In the genomic region with DNA sequence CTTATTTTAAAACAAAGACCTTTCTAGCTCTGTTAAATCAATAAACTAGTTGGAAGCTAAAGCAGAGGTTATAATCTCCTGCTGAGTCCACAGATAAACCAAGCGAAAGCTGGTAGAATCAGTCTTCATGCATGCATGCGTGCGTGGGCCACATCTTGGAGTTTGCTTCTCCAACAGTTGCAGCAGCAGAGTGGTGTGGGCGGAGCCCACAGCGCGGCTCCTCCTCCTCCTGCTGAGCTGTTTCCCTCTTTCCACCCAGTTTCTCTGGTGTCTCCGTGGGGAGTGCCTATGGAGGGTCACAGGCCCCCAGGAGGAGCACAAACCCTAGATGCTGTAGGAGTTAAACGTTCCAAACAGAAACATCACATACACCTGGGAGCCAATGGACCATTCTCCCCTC, we compare ENCODE assay signal across 14 mouse cellular contexts. TPM values are rescaled to one million over a fixed set of nuclear protein-coding genes. Genes with fewer than 3 reads are reported as not detected.
DNase-seq lines count a peak whose midpoint lies in the region; ATAC-seq and TF ChIP-seq lines count a peak whose summit lies in the region.
"Had no signal": no experiment of that assay in that cellular context is flagged by ENCODE, and none has a peak within 500 bp of the region (broad histone marks: within the 10 kb centered on the region; RNA-seq: fewer than 3 reads in every experiment).

No protein-coding gene starts in this region.

- no peak for TF ChIP-seq POLR2A in MEL (IDR thresholded peaks at IDR 0.05; ENCODE audit: control insufficient read depth in 1 of 2, insufficient read depth in 1 of 2, low read depth in 1 of 2, low read length in 2 of 2, poor library complexity in 1 of 2)

- H3K27me3 ChIP-seq in intestine, postnatal 0 days (replicated peaks; ENCODE audit: control insufficient read depth, insufficient read depth, low read length): no peaks in the 10 kb centered on the region
- H3K27me3 ChIP-seq in intestine, embryonic 16.5 days (replicated peaks; ENCODE audit: control insufficient read depth, insufficient read depth, low read length): no peaks in the 10 kb centered on the region
- H3K27me3 ChIP-seq in MEL (ENCODE audit: control insufficient read depth in 1 of 2, insufficient read depth in 2 of 2, low read length in 2 of 2): peaks cover 0 to 6% of the 10 kb centered on the region in 2 experiments; a peak in 3 of 4 replicates
- H3K27me3 ChIP-seq in forebrain, embryonic 10.5 days (ENCODE audit: poor library complexity, severe bottlenecking): peaks cover 20% of the 10 kb centered on the region
- H3K27me3 ChIP-seq in forebrain, embryonic 16.5 days (replicated peaks; ENCODE audit: control insufficient read depth, insufficient read depth, low read length): no peaks in the 10 kb centered on the region
- H3K27me3 ChIP-seq: liver, embryonic 13.5 days; midbrain, embryonic 13.5 days had no signal

- no peaks in the 10 kb centered on the region for H3K9me3 ChIP-seq in intestine, postnatal 0 days (ENCODE audit: control insufficient read depth)
- no peaks in the 10 kb centered on the region for H3K9me3 ChIP-seq in intestine, embryonic 16.5 days (ENCODE audit: control insufficient read depth, low read length)
- no peaks in the 10 kb centered on the region for H3K9me3 ChIP-seq in MEL (replicated peaks; ENCODE audit: insufficient read depth, low read length)
- H3K9me3 ChIP-seq in forebrain, embryonic 10.5 days: no peaks in the 10 kb centered on the region
- no peaks in the 10 kb centered on the region for H3K9me3 ChIP-seq in forebrain, embryonic 16.5 days (ENCODE audit: control insufficient read depth, low read length)
- H3K9me3 ChIP-seq: liver, embryonic 13.5 days; midbrain, embryonic 13.5 days had no signal

- no peaks in the 10 kb centered on the region for H3K79me2 ChIP-seq in MEL (ENCODE audit: control insufficient read depth, insufficient read depth, low read length, poor library complexity)

- TF ChIP-seq RAD21 in MEL (IDR thresholded peaks at IDR 0.05; ENCODE audit: low read depth, low read length): no peak

- H3K4me1 ChIP-seq in intestine, postnatal 0 days (replicated peaks; ENCODE audit: control insufficient read depth, insufficient read depth, low read length): no peaks in the 10 kb centered on the region
- peaks cover 6% of the 10 kb centered on the region; the same call in 1 of the 2 replicates for H3K4me1 ChIP-seq in intestine, embryonic 16.5 days (ENCODE audit: control insufficient read depth, insufficient read depth, low read length)
- peaks cover 0 to 4% of the 10 kb centered on the region in 2 experiments; a peak in 1 of 4 replicates for H3K4me1 ChIP-seq in MEL (ENCODE audit: control insufficient read depth in 1 of 2, insufficient read depth in 2 of 2, low read length in 2 of 2)
- H3K4me1 ChIP-seq in forebrain, embryonic 10.5 days: peaks cover 24% of the 10 kb centered on the region
- peaks cover 8% of the 10 kb centered on the region; the same call in 1 of the 2 replicates for H3K4me1 ChIP-seq in forebrain, embryonic 16.5 days (replicated peaks; ENCODE audit: control insufficient read depth, insufficient read depth, low read length)
- H3K4me1 ChIP-seq: liver, embryonic 13.5 days had no signal

- H3K27ac ChIP-seq in intestine, postnatal 0 days (ENCODE audit: low read depth, low read length): no peak overlapping the region
- H3K27ac ChIP-seq in intestine, embryonic 16.5 days (ENCODE audit: low read length): no peak overlapping the region
- no peak overlapping the region for H3K27ac ChIP-seq in MEL (ENCODE audit: control insufficient read depth, low read depth, low read length)
- no peak overlapping the region for H3K27ac ChIP-seq in forebrain, embryonic 10.5 days
- H3K27ac ChIP-seq in forebrain, embryonic 16.5 days (ENCODE audit: low read length): no peak overlapping the region
- H3K27ac ChIP-seq: heart, adult 2 months; liver, embryonic 13.5 days; midbrain, embryonic 13.5 days had no signal

- H3K4me3 ChIP-seq in intestine, postnatal 0 days (ENCODE audit: low read depth, low read length): no peak overlapping the region
- no peak overlapping the region for H3K4me3 ChIP-seq in intestine, embryonic 16.5 days (ENCODE audit: low read length)
- H3K4me3 ChIP-seq in MEL (ENCODE audit: control insufficient read depth in 1 of 2, insufficient read depth in 1 of 2, low read depth in 2 of 2, low read length in 2 of 2): no peak overlapping the region
- H3K4me3 ChIP-seq in forebrain, embryonic 10.5 days: no peak overlapping the region
- H3K4me3 ChIP-seq in forebrain, embryonic 16.5 days (replicated peaks; ENCODE audit: low read length): no peak overlapping the region
- H3K4me3 ChIP-seq: heart, adult 2 months; liver, embryonic 13.5 days; midbrain, embryonic 13.5 days had no signal

- H3K4me2 ChIP-seq in intestine, postnatal 0 days (replicated peaks; ENCODE audit: low read depth): 0 out of 2 replicates have a peak overlapping the region, but pooled peaks have one; percentile 13
- H3K4me2 ChIP-seq in intestine, embryonic 16.5 days (ENCODE audit: low read depth, low read length): no peak overlapping the region
- no peak overlapping the region for H3K4me2 ChIP-seq in forebrain, embryonic 16.5 days (ENCODE audit: low read length)
- H3K4me2 ChIP-seq: liver, embryonic 13.5 days; midbrain, embryonic 13.5 days had no signal

- no peaks in the 10 kb centered on the region for H3K36me3 ChIP-seq in intestine, postnatal 0 days (ENCODE audit: control insufficient read depth, insufficient read depth)
- H3K36me3 ChIP-seq in intestine, embryonic 16.5 days (ENCODE audit: control insufficient read depth, insufficient read depth, low read length): no peaks in the 10 kb centered on the region
- no peaks in the 10 kb centered on the region for H3K36me3 ChIP-seq in MEL (ENCODE audit: control insufficient read depth in 1 of 2, insufficient read depth in 2 of 2, low read length in 2 of 2)
- no peaks in the 10 kb centered on the region for H3K36me3 ChIP-seq in forebrain, embryonic 10.5 days (replicated peaks)
- H3K36me3 ChIP-seq in forebrain, embryonic 16.5 days (ENCODE audit: control insufficient read depth, insufficient read depth): no peaks in the 10 kb centered on the region
- H3K36me3 ChIP-seq: liver, embryonic 13.5 days; midbrain, embryonic 13.5 days had no signal

- no peak for TF ChIP-seq EP300 in MEL (IDR thresholded peaks at IDR 0.05; ENCODE audit: low read depth in 1 of 2, low read length in 2 of 2)

- peak; percentile 45 for DNase-seq in 3134 (ENCODE audit: extremely low read depth, insufficient read length, low spot score)
- peak; percentile 18 for DNase-seq in MEL (ENCODE audit: low read depth, low spot score)
- no peak for DNase-seq in testis, postnatal 10 days (ENCODE audit: low spot score)
- DNase-seq in forebrain, embryonic 10.5 days (ENCODE audit: extremely low spot score, low spot score): no peak
- DNase-seq: liver, embryonic 13.5 days had no signal

- no peak for ATAC-seq in intestine, postnatal 0 days
- ATAC-seq in intestine, embryonic 16.5 days: no peak
- ATAC-seq in megakaryocyte, adult 5-6 weeks (ENCODE audit: poor library complexity, severe bottlenecking): peak; percentile 78
- no peak for ATAC-seq in forebrain, embryonic 16.5 days
- ATAC-seq: midbrain, embryonic 13.5 days had no signal

- no peak overlapping the region for H3K9ac ChIP-seq in intestine, postnatal 0 days (ENCODE audit: low read depth, low read length)
- no peak overlapping the region for H3K9ac ChIP-seq in intestine, embryonic 16.5 days (ENCODE audit: low read depth, low read length)
- no peak overlapping the region for H3K9ac ChIP-seq in MEL (ENCODE audit: control insufficient read depth, low read depth, low read length, poor library complexity, severe bottlenecking)
- H3K9ac ChIP-seq in forebrain, embryonic 16.5 days (replicated peaks; ENCODE audit: low read depth, low read length): no peak overlapping the region
- H3K9ac ChIP-seq: liver, embryonic 13.5 days; midbrain, embryonic 13.5 days had no signal

- 42% methylated on average over 8 of the region's 8 CpGs for WGBS in intestine, postnatal 0 days
- whole genome bisulfite sequencing in intestine, embryonic 16.5 days: 45% methylated on average over 8 of the region's 8 CpGs
- 51% methylated on average over 8 of the region's 8 CpGs for WGBS in forebrain, embryonic 10.5 days
- 58% methylated on average over 8 of the region's 8 CpGs for WGBS in forebrain, embryonic 16.5 days

- no peak for TF ChIP-seq CTCF in intestine, postnatal 0 days (IDR thresholded peaks at IDR 0.05; ENCODE audit: low read depth)
- TF ChIP-seq CTCF in MEL (IDR thresholded peaks at IDR 0.05 in 2 of 3, conservative IDR thresholded peaks at IDR 0.05 in 1 of 3; ENCODE audit: control insufficient read depth in 1 of 3, insufficient read depth in 1 of 3, low read depth in 2 of 3, low read length in 3 of 3, poor library complexity in 1 of 3, severe bottlenecking in 1 of 3): no peak

TF ChIP-seq in MEL, 35 proteins besides CTCF, POLR2A, EP300 and RAD21:
- no peak for TF ChIP-seq TAL1 (IDR thresholded peaks at IDR 0.05; ENCODE audit: low read length)
- no peak for TF ChIP-seq ELF1 (IDR thresholded peaks at IDR 0.05; ENCODE audit: low read depth, low read length)
- TF ChIP-seq E2F4 (IDR thresholded peaks at IDR 0.05; ENCODE audit: borderline replicate concordance, low read depth, low read length): no peak
- no peak for TF ChIP-seq TCF12 (IDR thresholded peaks at IDR 0.05; ENCODE audit: low read depth, low read length)
- TF ChIP-seq RCOR1 (IDR thresholded peaks at IDR 0.05; ENCODE audit: low read depth, low read length): no peak
- no peak for TF ChIP-seq TBP (IDR thresholded peaks at IDR 0.05; ENCODE audit: low read depth, low read length)
- no peak for TF ChIP-seq MAX (IDR thresholded peaks at IDR 0.05; ENCODE audit: low read length)
- TF ChIP-seq GABPA (IDR thresholded peaks at IDR 0.05; ENCODE audit: low read depth, low read length): no peak
- TF ChIP-seq UBTF (IDR thresholded peaks at IDR 0.05; ENCODE audit: borderline replicate concordance, insufficient read depth, low read depth, low read length): no peak
- TF ChIP-seq USF1 (IDR thresholded peaks at IDR 0.05; ENCODE audit: low read depth, low read length): no peak
- no peak for TF ChIP-seq POLR2AphosphoS5 (IDR thresholded peaks at IDR 0.05; ENCODE audit: borderline replicate concordance, low read depth, low read length)
- no peak for TF ChIP-seq SMC3 (IDR thresholded peaks at IDR 0.05; ENCODE audit: low read depth, low read length)

RNA-seq across cellular contexts. Expression of a gene that starts 47.9 kb away (rescaled TPM):
- polyA plus RNA-seq in intestine, postnatal 0 days (2015; fragmentation: Nextera tagmentation; extraction: Ambion mirVana): 0.24 and 0.56 TPM in 2 replicates
- polyA plus RNA-seq in intestine, embryonic 16.5 days (2015; fragmentation: Nextera tagmentation; extraction: Ambion mirVana): 0.43 and 0.56 TPM in 2 replicates
- not detected in 2 replicates for total RNA-seq in MEL (2012; rRNA removed)
- polyA plus RNA-seq in MEL (2012; ENCODE audit: insufficient read depth in 1 of 2, insufficient read length in 2 of 2, low read depth in 1 of 2, low replicate concordance in 2 of 2, missing spikeins in 1 of 2): not detected
- total RNA-seq in megakaryocyte, adult 5-6 weeks (2015): 0.21 and 0.36 TPM in 2 replicates
- 0.07 and 0.81 TPM in 2 replicates for total RNA-seq in megakaryocyte, adult 5-6 weeks (2017)
- polyA plus RNA-seq in forebrain, embryonic 10.5 days (2016; fragmentation: Nextera tagmentation; extraction: Ambion mirVana): not detected in 2 replicates
- not detected in 2 replicates for polyA plus RNA-seq in forebrain, embryonic 16.5 days (2015; fragmentation: Nextera tagmentation; extraction: Ambion mirVana)
- total RNA-seq: ES-E14; left cerebral cortex, adult 18-20 months had no signal
- polyA plus RNA-seq: liver, embryonic 13.5 days; midbrain, embryonic 13.5 days; stomach, embryonic 14.5 days had no signal

Comparison
In these comparisons a context has a peak if more than half of its experiments do, and no peak if none do; other contexts are left out.
1. DNase-seq: peak in 3134 (single experiment) and MEL (single experiment); none in testis, postnatal 10 days (single experiment) and forebrain, embryonic 10.5 days (single experiment).